Mouse (Mus musculus) intestine, embryonic 16.5 days (tissue): ENCODE data around the gene Myh9. TPM values are rescaled to one million over a fixed set of nuclear protein-coding genes. Genes with fewer than 3 reads are reported as not detected.
A peak's percentile ranks its signal among the peaks of the same experiment; 100 is the strongest.

Experiments
- ATAC-seq: fragments of 200-750 bp; cut with Nextera tagmentation; 2 replicates; pipeline ENCODE4 v1.8.0; 2017; ENCODE audit warnings: moderate TSS enrichment, moderate library complexity
- H3K27ac ChIP-seq: fragments of 300-500 bp; sonication (generic); 2 replicates; pipeline ENCODE4 v1.5.1; 2014; ENCODE audit warnings: mild to moderate bottlenecking, low read length
- H3K27me3 ChIP-seq: fragments of 300-500 bp; sonication (generic); replicated peaks from 2 replicates; pipeline ENCODE4 v1.6.1; 2014; ENCODE audit warnings: low read length, control low read depth, mixed read lengths; ENCODE audit not compliant: control insufficient read depth, insufficient read depth
- H3K36me3 ChIP-seq: fragments of 300-500 bp; sonication (generic); 2 replicates; pipeline ENCODE4 v1.6.1; 2014; ENCODE audit warnings: low read length, control low read depth; ENCODE audit not compliant: control insufficient read depth, insufficient read depth
- H3K4me1 ChIP-seq: fragments of 300-500 bp; sonication (generic); 2 replicates; pipeline ENCODE4 v1.6.1; 2014; ENCODE audit warnings: low read length, control low read depth, mixed read lengths; ENCODE audit not compliant: control insufficient read depth, insufficient read depth
- H3K4me2 ChIP-seq: fragments of 300-500 bp; sonication (generic); 2 replicates; pipeline ENCODE4 v1.6.1; 2014; ENCODE audit warnings: low read depth, low read length, control low read depth
- H3K4me3 ChIP-seq: fragments of 300-500 bp; sonication (generic); 2 replicates; pipeline ENCODE4 v1.5.1; 2014; ENCODE audit warnings: mild to moderate bottlenecking, low read length
- H3K9ac ChIP-seq: fragments of 300-500 bp; sonication (generic); 2 replicates; pipeline ENCODE4 v1.6.1; 2014; ENCODE audit warnings: low read depth, low read length
- H3K9me3 ChIP-seq: fragments of 300-500 bp; sonication (generic); 2 replicates; pipeline ENCODE4 v1.6.1; 2016; ENCODE audit warnings: low read length, control low read depth; ENCODE audit not compliant: control insufficient read depth
- WGBS: fragments of 180-500 bp; shearing (Covaris S2); extraction: QIAGEN DNeasy Blood & Tissue Kit; methylation state at CpG from one replicate; pipeline ENCODE4 v1.1.7; 2014; 5-methylcytosine and 5-hydroxymethylcytosine counted together
- polyA plus RNA-seq: library from polyadenylated mRNA; unstranded; fragments of >200 nt; fragmentation: Nextera tagmentation; extraction: Ambion mirVana; gene quantifications from 2 replicates; pipeline ENCODE4 v1.2.1, GENCODE M21; 2015

Myh9 gene
- polyA plus RNA-seq, 1 experiment from 2014 or later = 39.1 TPM

DNA sequence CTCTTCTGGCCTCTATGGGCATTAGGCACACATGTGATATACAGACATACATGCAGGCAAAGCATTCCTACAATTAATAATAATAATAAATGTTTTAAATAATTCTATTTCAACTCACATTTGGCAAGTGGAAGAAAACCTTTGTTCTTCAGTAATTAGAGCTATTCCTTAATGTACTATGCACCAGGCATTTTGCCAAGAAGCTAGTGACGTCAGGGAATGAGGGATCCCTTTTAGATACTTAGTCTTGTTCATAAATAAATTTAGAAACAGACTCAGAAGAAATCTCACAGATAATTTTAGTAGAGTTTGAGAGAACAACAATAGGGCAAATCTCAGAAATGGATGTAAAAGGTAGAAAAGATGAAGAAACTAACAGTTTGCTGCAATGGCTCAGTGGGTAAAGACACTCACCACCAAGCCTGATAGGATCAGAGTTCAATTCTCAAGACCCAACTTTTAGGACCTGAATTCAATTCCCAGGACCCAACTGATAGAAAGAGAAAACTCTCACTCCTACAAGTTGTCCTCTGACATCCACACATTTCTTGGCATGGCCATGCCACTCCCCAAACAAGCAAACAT, 18.2 kb upstream of the Myh9 start:
- 43% methylated on average over 1 of the region's 1 CpGs for WGBS
- no peak for ATAC-seq
- no peak overlapping the region for H3K4me3 ChIP-seq
- no peaks in the 10 kb centered on the region for H3K36me3 ChIP-seq
- H3K27ac ChIP-seq = no peak overlapping the region
- H3K9ac ChIP-seq = no peak overlapping the region
- H3K4me1 ChIP-seq = peaks cover 25% of the 10 kb centered on the region
- no peaks in the 10 kb centered on the region for H3K9me3 ChIP-seq
- H3K27me3 ChIP-seq = no peaks in the 10 kb centered on the region
- H3K4me2 ChIP-seq = no peak overlapping the region

DNA sequence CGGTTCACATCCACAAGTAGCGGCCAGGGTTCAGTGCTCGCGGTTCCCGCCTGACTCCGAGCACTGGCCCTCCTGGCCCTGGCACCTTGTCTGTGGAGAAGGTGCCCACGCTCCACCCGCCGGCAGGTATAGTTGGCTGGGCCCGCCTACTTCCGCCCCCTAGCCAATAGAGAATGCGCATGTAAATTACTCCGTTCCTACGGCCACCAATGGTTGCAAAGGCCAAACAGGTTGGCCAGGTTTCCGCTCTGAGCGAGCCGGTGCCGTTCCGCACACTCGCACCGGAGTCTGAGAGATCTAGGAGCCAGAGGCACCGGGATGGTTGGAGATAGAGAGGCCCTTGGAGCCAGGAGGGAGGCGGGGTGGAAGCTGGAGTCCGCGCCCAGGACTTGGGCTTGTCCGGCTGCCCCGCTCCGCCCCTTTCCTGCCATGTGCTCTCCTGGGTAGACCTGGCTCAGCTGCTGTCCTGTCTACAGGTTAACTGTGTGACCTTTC, 15.7 kb upstream of the Myh9 start:
- peak overlapping the region; percentile 51 for H3K9ac ChIP-seq
- peak; percentile 95 for ATAC-seq
- peak overlapping the region; percentile 72 for H3K27ac ChIP-seq
- peaks cover 27% of the 10 kb centered on the region for H3K4me1 ChIP-seq
- no peaks in the 10 kb centered on the region for H3K9me3 ChIP-seq
- H3K4me2 ChIP-seq = peak overlapping the region; percentile 67
- no peaks in the 10 kb centered on the region for H3K27me3 ChIP-seq
- peak overlapping the region; percentile 42 for H3K4me3 ChIP-seq
- 3% methylated on average over 28 of the region's 28 CpGs for WGBS
- no peaks in the 10 kb centered on the region for H3K36me3 ChIP-seq

DNA sequence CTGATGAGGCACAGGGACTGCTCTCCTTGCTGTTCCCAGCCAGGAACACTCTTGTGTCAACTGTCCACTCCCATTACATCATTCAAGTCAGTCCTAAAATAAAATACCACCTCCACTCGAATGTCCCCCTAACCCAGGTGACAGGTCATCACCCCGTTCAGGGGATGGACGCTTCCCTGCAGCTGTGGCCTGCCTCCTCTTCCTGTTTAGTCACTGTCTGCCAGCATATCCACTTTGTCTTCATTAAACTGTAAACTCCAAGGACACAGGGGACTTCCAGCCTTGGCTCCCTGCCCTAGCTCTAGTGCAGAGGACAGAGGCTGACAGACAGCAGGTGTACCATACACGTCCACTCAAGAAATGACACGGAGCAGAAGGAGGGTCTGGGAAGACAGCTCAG, 14.6 kb upstream of the Myh9 start:
- 43% methylated on average over 5 of the region's 5 CpGs for WGBS
- no peak overlapping the region for H3K4me2 ChIP-seq
- no peak overlapping the region for H3K4me3 ChIP-seq
- no peaks in the 10 kb centered on the region for H3K27me3 ChIP-seq
- ATAC-seq = no peak
- no peak overlapping the region for H3K9ac ChIP-seq
- H3K36me3 ChIP-seq = no peaks in the 10 kb centered on the region
- H3K9me3 ChIP-seq = no peaks in the 10 kb centered on the region
- peaks cover 27% of the 10 kb centered on the region for H3K4me1 ChIP-seq
- H3K27ac ChIP-seq = peak overlapping the region; percentile 84; the same call in 1 of the 2 replicates

DNA sequence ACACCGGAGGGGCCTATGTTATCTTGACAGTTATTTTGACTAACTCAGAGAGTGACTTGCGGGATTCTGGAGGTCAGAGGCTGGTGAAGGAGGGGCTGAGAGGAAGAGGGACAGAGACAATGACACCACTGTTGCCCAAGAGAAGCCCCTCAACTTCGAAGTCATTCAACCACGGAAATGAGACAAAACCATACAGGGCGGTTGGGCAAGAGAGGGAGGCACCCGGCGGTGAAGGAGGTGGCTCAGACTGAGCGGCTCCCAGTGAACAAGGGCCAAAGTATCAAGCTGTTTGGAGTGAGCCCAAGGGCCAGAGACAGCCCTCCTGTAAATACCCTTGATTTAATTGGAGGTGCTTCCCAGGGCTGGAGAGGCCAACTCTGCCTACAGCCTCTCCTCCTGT, 13.3 kb upstream of the Myh9 start:
- Histone ChIP-seq H3K27ac (peak overlapping the region; percentile 84), H3K9ac (no peak overlapping the region), H3K36me3 (no peaks in the 10 kb centered on the region), H3K9me3 (no peaks in the 10 kb centered on the region), H3K4me2 (no peak overlapping the region), H3K27me3 (no peaks in the 10 kb centered on the region), H3K4me1 (peaks cover 31% of the 10 kb centered on the region), H3K4me3 (no peak overlapping the region)
- ATAC-seq = peak; percentile 75
- WGBS = 45% methylated on average over 8 of the region's 8 CpGs

DNA sequence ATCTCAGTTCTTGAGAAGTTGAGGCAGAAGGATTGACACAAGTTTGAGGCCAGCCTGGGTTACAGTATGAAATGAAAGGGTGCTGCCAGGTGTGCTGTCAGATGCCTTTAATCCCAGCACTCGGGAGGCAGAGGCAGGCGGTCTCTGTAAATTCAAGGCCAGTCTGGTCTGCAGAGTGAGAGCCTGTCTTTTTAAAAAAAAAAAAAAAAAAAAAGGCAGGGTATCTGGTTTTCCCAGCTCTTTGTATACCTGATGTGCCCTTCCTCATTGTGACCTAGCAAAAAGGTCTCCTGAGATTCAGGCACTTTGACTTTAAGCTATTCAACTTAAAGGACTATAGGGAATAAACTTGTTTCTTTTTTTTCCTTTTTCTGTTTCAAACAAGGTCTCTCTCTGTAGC, 10.0 kb upstream of the Myh9 start:
- Histone ChIP-seq H3K4me3 (no peak overlapping the region), H3K4me1 (peaks cover 34% of the 10 kb centered on the region), H3K27ac (no peak overlapping the region), H3K9me3 (no peaks in the 10 kb centered on the region), H3K4me2 (no peak overlapping the region), H3K9ac (no peak overlapping the region), H3K27me3 (no peaks in the 10 kb centered on the region), H3K36me3 (no peaks in the 10 kb centered on the region)
- 81% methylated on average over 2 of the region's 2 CpGs for WGBS
- ATAC-seq = no peak

DNA sequence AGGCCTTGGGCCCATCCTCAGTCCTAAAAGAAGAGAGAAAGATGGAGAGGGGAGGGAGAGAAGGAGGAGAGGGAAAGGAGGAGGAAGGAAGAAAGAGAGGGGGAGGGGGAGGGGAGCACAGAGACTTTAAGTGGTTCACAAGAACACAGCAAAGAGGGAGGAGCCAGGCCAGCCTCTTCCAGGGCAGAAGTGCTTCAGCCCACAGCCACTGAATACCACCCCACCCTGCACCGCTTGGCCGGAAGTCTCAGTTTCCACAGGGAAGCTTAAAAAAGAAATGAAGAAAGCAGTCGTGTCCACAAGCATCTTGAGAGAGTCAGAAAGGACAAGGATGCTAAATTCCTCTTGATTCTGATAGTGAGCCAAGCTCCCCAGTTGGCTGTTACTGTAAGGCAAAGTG, 9.2 kb upstream of the Myh9 start:
- Histone ChIP-seq H3K27ac (peak overlapping the region; percentile 45; the same call in 1 of the 2 replicates), H3K4me3 (no peak overlapping the region), H3K9me3 (no peaks in the 10 kb centered on the region), H3K36me3 (no peaks in the 10 kb centered on the region), H3K4me2 (no peak overlapping the region), H3K27me3 (no peaks in the 10 kb centered on the region), H3K9ac (no peak overlapping the region), H3K4me1 (peaks cover 25% of the 10 kb centered on the region)
- ATAC-seq = no peak
- WGBS = 37% methylated on average over 3 of the region's 3 CpGs

DNA sequence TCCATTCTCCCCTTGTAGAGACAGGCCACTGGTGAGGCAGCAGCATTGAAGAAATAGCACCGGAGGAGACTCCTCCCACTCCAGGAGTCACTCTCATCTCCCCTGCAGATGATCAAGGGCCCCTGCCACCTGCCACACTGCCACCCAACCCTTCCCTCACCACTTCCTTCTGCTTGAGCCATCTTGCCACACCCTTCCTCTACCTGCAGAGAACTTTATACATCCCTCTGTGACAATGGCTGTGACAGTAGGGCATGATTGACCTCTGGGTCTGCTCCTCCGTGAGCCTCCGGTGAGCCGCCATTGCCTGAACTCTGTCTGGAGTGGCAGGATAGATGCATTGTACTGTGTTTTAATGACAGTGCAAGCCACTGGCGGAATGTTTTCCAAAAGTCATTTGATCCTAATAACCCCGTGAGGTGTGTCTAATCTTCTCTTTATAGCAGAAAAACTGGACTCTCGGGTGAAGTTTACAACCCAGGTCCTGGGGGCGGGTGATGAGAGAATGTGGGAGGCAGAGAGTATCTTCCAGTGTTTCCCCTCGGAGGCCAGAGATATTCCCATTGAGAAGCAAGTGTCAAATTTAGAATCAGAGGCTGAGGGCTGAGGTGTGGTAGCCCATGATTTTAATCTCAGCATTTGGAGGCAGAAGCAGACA, 7.7 kb upstream of the Myh9 start:
- Histone ChIP-seq H3K4me3 (no peak overlapping the region), H3K9ac (no peak overlapping the region), H3K36me3 (no peaks in the 10 kb centered on the region), H3K27ac (peak overlapping the region; percentile 68), H3K27me3 (no peaks in the 10 kb centered on the region), H3K4me1 (peaks cover 14% of the 10 kb centered on the region), H3K9me3 (no peaks in the 10 kb centered on the region), H3K4me2 (peak overlapping the region; percentile 22; the same call in 1 of the 2 replicates)
- 52% methylated on average over 9 of the region's 9 CpGs for WGBS
- peak; percentile 85 for ATAC-seq

DNA sequence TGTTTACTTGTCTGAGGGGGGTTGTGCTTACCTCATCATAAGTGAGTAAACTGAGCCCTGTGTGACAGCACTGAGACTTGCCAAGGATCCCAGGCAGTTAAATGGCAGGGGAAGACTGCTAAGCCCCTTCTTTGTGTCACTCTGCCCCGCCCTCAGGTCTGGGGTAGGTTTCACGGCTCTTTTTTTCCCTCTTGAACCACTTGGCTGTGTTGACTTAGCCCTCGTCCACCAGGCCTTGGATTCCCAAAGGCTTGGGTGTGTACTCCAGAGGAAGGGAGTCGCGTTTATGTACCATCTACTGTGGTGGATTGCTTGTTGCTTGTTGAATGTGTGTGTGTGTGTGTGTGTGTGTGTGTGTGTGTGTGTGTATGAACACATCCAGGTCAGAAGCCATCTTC, 7.1 kb upstream of the Myh9 start:
- no peaks in the 10 kb centered on the region for H3K36me3 ChIP-seq
- peaks cover 14% of the 10 kb centered on the region for H3K4me1 ChIP-seq
- ATAC-seq = peak; percentile 14; the same call in 1 of the 2 replicates
- no peaks in the 10 kb centered on the region for H3K27me3 ChIP-seq
- no peak overlapping the region for H3K9ac ChIP-seq
- H3K4me3 ChIP-seq = no peak overlapping the region
- no peak overlapping the region for H3K4me2 ChIP-seq
- H3K27ac ChIP-seq = peak overlapping the region; percentile 68
- WGBS = 59% methylated on average over 5 of the region's 5 CpGs
- H3K9me3 ChIP-seq = no peaks in the 10 kb centered on the region

DNA sequence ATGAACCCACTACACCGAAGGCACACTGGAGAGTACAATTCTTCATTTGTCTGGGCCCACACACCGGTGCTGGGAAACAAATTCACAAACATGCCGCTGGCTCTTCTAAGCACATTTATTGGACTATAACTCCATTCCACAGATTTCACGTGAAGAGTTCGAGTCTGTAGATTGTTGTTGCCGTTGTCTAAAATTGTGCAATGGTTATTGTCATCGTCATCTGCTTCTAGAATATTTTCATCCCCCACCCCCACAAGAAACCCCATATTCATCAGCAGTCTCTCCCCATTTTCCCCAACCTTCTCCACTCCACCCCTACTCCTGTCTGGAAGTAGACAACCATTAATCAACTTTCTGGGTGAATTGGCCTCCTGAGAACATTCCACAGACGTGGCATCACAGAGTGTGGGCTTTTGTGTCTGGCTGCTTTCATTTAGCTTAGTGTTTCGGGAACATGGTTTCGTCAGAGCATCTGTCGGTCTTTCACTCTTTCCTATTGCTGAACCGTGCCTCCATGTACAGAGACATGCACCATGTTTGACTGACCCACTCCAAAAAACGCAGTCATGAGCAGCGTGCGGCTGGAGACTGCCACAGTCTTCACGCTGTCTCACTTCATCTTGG, 6.6 kb upstream of the Myh9 start:
- no peaks in the 10 kb centered on the region for H3K9me3 ChIP-seq
- H3K4me3 ChIP-seq = no peak overlapping the region
- no peak overlapping the region for H3K9ac ChIP-seq
- no peaks in the 10 kb centered on the region for H3K27me3 ChIP-seq
- H3K27ac ChIP-seq = peak overlapping the region; percentile 68; the same call in 1 of the 2 replicates
- peaks cover 14% of the 10 kb centered on the region for H3K4me1 ChIP-seq
- ATAC-seq = no peak
- no peak overlapping the region for H3K4me2 ChIP-seq
- WGBS = 75% methylated on average over 16 of the region's 16 CpGs
- no peaks in the 10 kb centered on the region for H3K36me3 ChIP-seq
